Mouse (Mus musculus) limb, embryonic 11.5 days (tissue): Measurements from ENCODE around the gene Gcdh. TPM values are rescaled to one million over a fixed set of nuclear protein-coding genes. Genes with fewer than 3 reads are reported as not detected.

Source experiments
- ATAC-seq: fragments of 200-750 bp; cut with Nextera tagmentation; 2 replicates; pipeline ENCODE4 v1.8.0; 2017; ENCODE audit warnings: low read depth; ENCODE audit not compliant: insufficient number of reproducible peaks, low FRiP score, low TSS enrichment
- DNase-seq: peaks from one replicate; pipeline ENCODE4 v3.0.0-alpha.2; 2015; ENCODE audit warnings: low spot score
- H3K27ac ChIP-seq: fragments of 300-500 bp; sonication (generic); replicated peaks from 2 replicates; pipeline ENCODE4 v1.5.1; 2014; ENCODE audit warnings: low read depth, mild to moderate bottlenecking, low read length
- H3K27me3 ChIP-seq: fragments of 300-500 bp; sonication (generic); 2 replicates; pipeline ENCODE4 v1.6.1; 2014; ENCODE audit warnings: mild to moderate bottlenecking, low read length, mixed read lengths; ENCODE audit not compliant: control insufficient read depth, insufficient read depth
- H3K36me3 ChIP-seq: fragments of 300-500 bp; sonication (generic); 2 replicates; pipeline ENCODE4 v1.6.1; 2014; ENCODE audit warnings: mild to moderate bottlenecking, low read length, moderate library complexity, mixed read lengths; ENCODE audit not compliant: control insufficient read depth, insufficient read depth
- H3K4me1 ChIP-seq: fragments of 300-500 bp; sonication (generic); 2 replicates; pipeline ENCODE4 v1.6.1; 2014; ENCODE audit warnings: low read length, mixed read lengths; ENCODE audit not compliant: control insufficient read depth, insufficient read depth
- H3K4me2 ChIP-seq: fragments of 300-500 bp; sonication (generic); 2 replicates; pipeline ENCODE4 v1.6.1; 2014; ENCODE audit warnings: low read depth, mild to moderate bottlenecking, moderate library complexity; ENCODE audit not compliant: severe bottlenecking
- H3K4me3 ChIP-seq: fragments of 300-500 bp; sonication (generic); 2 replicates; pipeline ENCODE4 v1.5.1; 2014; ENCODE audit warnings: low read depth, low read length
- H3K9ac ChIP-seq: fragments of 300-500 bp; sonication (generic); 2 replicates; pipeline ENCODE4 v1.6.1; 2014; ENCODE audit warnings: mild to moderate bottlenecking, low read length
- H3K9me3 ChIP-seq: fragments of 300-500 bp; sonication (generic); 2 replicates; pipeline ENCODE4 v1.6.1; 2016; ENCODE audit warnings: low read length; ENCODE audit not compliant: control insufficient read depth
- WGBS: fragments of 180-500 bp; shearing (Covaris S2); extraction: QIAGEN DNeasy Blood & Tissue Kit; methylation state at CpG from one replicate; pipeline ENCODE4 v1.1.7; 2014; 5-methylcytosine and 5-hydroxymethylcytosine counted together
- polyA plus RNA-seq: library from polyadenylated mRNA; unstranded; fragments of >200 nt; fragmentation: Nextera tagmentation; extraction: Ambion mirVana; gene quantifications from 2 replicates; pipeline ENCODE4 v1.2.1, GENCODE M21; 2014

Gcdh gene
- polyA plus RNA-seq, 1 experiment from 2014 or later: 43.3 TPM

GRCm38 (mm10) chr8:84846722-84847572, 46.8 kb downstream of the Gcdh start, which contains the start of gene Calr:
Gene Calr (minus strand): TSS chr8:84846934.
- peak within 1 kb of the TSS; percentile 79 for H3K27ac ChIP-seq
- peaks cover 32% of the 10 kb centered on the region for H3K36me3 ChIP-seq
- peak within 1 kb of the TSS; percentile 98 for H3K9ac ChIP-seq
- H3K4me2 ChIP-seq: peak within 1 kb of the TSS; percentile 75
- DNase-seq: peak; percentile 100
- peak within 1 kb of the TSS; percentile 99 for H3K4me3 ChIP-seq
- H3K4me1 ChIP-seq: peaks cover 15% of the 10 kb centered on the region
- peak; percentile 99 for ATAC-seq
- H3K9me3 ChIP-seq: no peaks in the 10 kb centered on the region
- H3K27me3 ChIP-seq: no peaks in the 10 kb centered on the region
- WGBS: 1% methylated on average over 55 of the region's 55 CpGs

GRCm38 (mm10) chr8:84846094-84846721, 47.5 kb downstream of the Gcdh start:
- H3K9ac ChIP-seq: peak overlapping the region; percentile 98
- H3K27me3 ChIP-seq: no peaks in the 10 kb centered on the region
- H3K4me1 ChIP-seq: peaks cover 15% of the 10 kb centered on the region
- WGBS: under 1% methylated on average over 30 of the region's 30 CpGs
- no peak for DNase-seq
- peak; percentile 8 for ATAC-seq
- peaks cover 37% of the 10 kb centered on the region for H3K36me3 ChIP-seq
- H3K27ac ChIP-seq: peak overlapping the region; percentile 75
- no peaks in the 10 kb centered on the region for H3K9me3 ChIP-seq
- peak overlapping the region; percentile 75 for H3K4me2 ChIP-seq
- peak overlapping the region; percentile 99 for H3K4me3 ChIP-seq

GRCm38 (mm10) chr8:84845355-84846093, 48.2 kb downstream of the Gcdh start:
- no peak overlapping the region for H3K27ac ChIP-seq
- no peak for ATAC-seq
- 19% methylated on average over 12 of the region's 12 CpGs for WGBS

GRCm38 (mm10) chr8:84844397-84845070, 49.2 kb downstream of the Gcdh start:
- no peaks in the 10 kb centered on the region for H3K9me3 ChIP-seq
- peaks cover 17% of the 10 kb centered on the region for H3K4me1 ChIP-seq
- H3K36me3 ChIP-seq: peaks cover 37% of the 10 kb centered on the region
- H3K27ac ChIP-seq: no peak overlapping the region
- H3K4me3 ChIP-seq: peak overlapping the region; percentile 99
- H3K4me2 ChIP-seq: peak overlapping the region; percentile 75
- H3K9ac ChIP-seq: peak overlapping the region; percentile 98; the same call in 1 of the 2 replicates
- H3K27me3 ChIP-seq: no peaks in the 10 kb centered on the region
- DNase-seq: no peak
- WGBS: 86% methylated on average over 9 of the region's 9 CpGs
- ATAC-seq: no peak

More at GRCm38 (mm10) chr8:84845355-84846093, 48.2 kb downstream of the Gcdh start:
- peak overlapping the region; percentile 75 for H3K4me2 ChIP-seq
- peak overlapping the region; percentile 98 for H3K9ac ChIP-seq
- peak; percentile 53 for DNase-seq
- no peaks in the 10 kb centered on the region for H3K27me3 ChIP-seq
- H3K36me3 ChIP-seq: peaks cover 37% of the 10 kb centered on the region
- H3K4me3 ChIP-seq: peak overlapping the region; percentile 99
- no peaks in the 10 kb centered on the region for H3K9me3 ChIP-seq
- H3K4me1 ChIP-seq: peaks cover 15% of the 10 kb centered on the region

GRCm38 (mm10) chr8:84841514-84841913, 52.2 kb downstream of the Gcdh start:
- Histone ChIP-seq H3K27me3 (no peaks in the 10 kb centered on the region), H3K9me3 (no peaks in the 10 kb centered on the region), H3K4me2 (no peak overlapping the region), H3K27ac (peak overlapping the region; percentile 26), H3K4me1 (peaks cover 30% of the 10 kb centered on the region), H3K9ac (no peak overlapping the region), H3K4me3 (no peak overlapping the region), H3K36me3 (peaks cover 56% of the 10 kb centered on the region)
- DNase-seq (no peak), ATAC-seq (no peak)
- 81% methylated on average over 1 of the region's 1 CpGs for WGBS

GRCm38 (mm10) chr8:84840248-84840999, 53.3 kb downstream of the Gcdh start, which contains the start of gene Rad23a:
Gene Rad23a (minus strand): TSS chr8:84840665.
- ATAC-seq (peak; percentile 88), DNase-seq (peak; percentile 93)
- Histone ChIP-seq H3K4me3 (peak within 1 kb of the TSS; percentile 94), H3K9ac (peak within 1 kb of the TSS; percentile 91), H3K4me1 (peaks cover 37% of the 10 kb centered on the region), H3K4me2 (peak within 1 kb of the TSS; percentile 68), H3K9me3 (no peaks in the 10 kb centered on the region), H3K36me3 (peaks cover 64% of the 10 kb centered on the region), H3K27me3 (no peaks in the 10 kb centered on the region), H3K27ac (peak within 1 kb of the TSS; percentile 90)
- WGBS: under 1% methylated on average over 46 of the region's 55 CpGs

GRCm38 (mm10) chr8:84839875-84840247, 53.9 kb downstream of the Gcdh start:
- Histone ChIP-seq H3K4me3 (peak overlapping the region; percentile 94), H3K4me2 (peak overlapping the region; percentile 68), H3K36me3 (peaks cover 62% of the 10 kb centered on the region), H3K9ac (peak overlapping the region; percentile 91), H3K9me3 (no peaks in the 10 kb centered on the region), H3K27me3 (no peaks in the 10 kb centered on the region), H3K27ac (peak overlapping the region; percentile 90), H3K4me1 (peaks cover 32% of the 10 kb centered on the region)
- ATAC-seq (no peak), DNase-seq (no peak)
- 6% methylated on average over 7 of the region's 7 CpGs for WGBS
